Mouse (Mus musculus): ENCODE measurements around the gene Gm8281. TPM values are rescaled to one million over a fixed set of nuclear protein-coding genes. Genes with fewer than 3 reads are reported as not detected.
"Not testable (repeated sequence)": the region's sequence is repeated elsewhere in the genome, so short reads cannot be mapped to it uniquely, and the experiment has no call there.

The Gm8281 gene
- total RNA-seq (2021) = not detected
- long read RNA-seq, experiment 1 = 0 reads
- long read RNA-seq, experiment 2, partial matches to known transcripts = 0 of 1 reads
- long read RNA-seq, experiment 2, other reads (novel, unspliced or antisense) = 1 of 1 reads

GRCm38 (mm10) chr14:5070611-5071490 is at the start of gene Gm8281:
Gene Gm8281, plus strand, starts transcription at chr14:5071040.
- DNase-seq = peak; percentile 2 to 14

- DNase-seq = not testable (repeated sequence)
These were observed 20.5 kb upstream of the Gm8281 start, which contains the start of gene 4930555G01Rik for GRCm38 (mm10) chr14:5050329-5050728. Gene 4930555G01Rik, plus strand, starts transcription at chr14:5050629.

GRCm38 (mm10) chr14:5131219-5131618 is 60.4 kb downstream of the Gm8281 start, which contains the start of gene Gm8279:
Gene Gm8279, plus strand, starts transcription at chr14:5131519.
- not testable (repeated sequence) for DNase-seq

Other genes with a start within 250 kb of the Gm8281 start
- gene Gm3269, start 232.9 kb upstream of the Gm8281 start, total RNA-seq (2021) = not detected
- under 1 TPM in 1 of 2 experiments, not detected in 1; 0.97 TPM for gene Gm3264, start 215.5 kb upstream of the Gm8281 start, total RNA-seq (2021)
- gene Gm3278, start 178.6 kb upstream of the Gm8281 start, total RNA-seq (2021) = not detected
- not detected for gene Gm8297, start 87.1 kb upstream of the Gm8281 start, total RNA-seq (2021)
- gene Gm3298, start 55.1 kb upstream of the Gm8281 start, total RNA-seq (2021) = not detected
- not detected for gene 4930555G01Rik, start 20.4 kb upstream of the Gm8281 start, total RNA-seq (2021)
- gene Gm8279, start 60.5 kb downstream of the Gm8281 start, total RNA-seq (2021) = not detected
- gene Gm3317, start 93.5 kb downstream of the Gm8281 start, total RNA-seq (2021) = not detected
- gene Gm8271, start 114.8 kb downstream of the Gm8281 start, total RNA-seq (2021) = not detected
- not detected for gene Gm3526, start 189.5 kb downstream of the Gm8281 start, total RNA-seq (2021)

Data from heart, adult 18-20 months (tissue).